Mouse (Mus musculus) testis, adult 2 months (tissue): ENCODE data around the gene 1700042G07Rik.

Experiments
- CTCF ChIP-seq: fragments of 200-500 bp; IDR thresholded peaks from 2 replicates; pipeline ENCODE4 v1.5.1; 2012; ENCODE audit warnings: low read depth, mild to moderate bottlenecking, inconsistent platforms, low read length, moderate library complexity; ENCODE audit not compliant: control insufficient read depth, insufficient read depth, insufficient replicate concordance
- POLR2A ChIP-seq: fragments of 200-500 bp; IDR thresholded peaks from 2 replicates; pipeline ENCODE4 v1.6.1; 2012; ENCODE audit warnings: low read depth, mild to moderate bottlenecking, inconsistent platforms, low read length, moderate library complexity; ENCODE audit not compliant: control insufficient read depth

DNA sequence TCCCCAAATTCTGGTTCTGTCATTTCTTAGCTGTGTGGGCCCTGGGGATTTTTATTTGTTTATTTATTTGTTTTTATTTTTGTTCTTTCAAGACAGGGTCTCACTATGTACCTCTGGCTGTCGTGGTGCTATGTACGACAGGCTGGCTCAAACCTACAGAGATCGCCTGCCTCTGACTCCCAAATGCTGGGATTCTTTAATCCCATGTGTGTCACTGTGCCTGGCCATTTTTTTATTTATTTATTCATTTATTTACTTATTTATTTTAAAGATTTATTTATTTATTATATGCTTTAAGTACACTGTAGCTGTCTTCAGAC lies 3.9 kb upstream of the 1700042G07Rik start:
- TF ChIP-seq CTCF = no peak
- no peak for TF ChIP-seq POLR2A
